Mouse (Mus musculus): ENCODE results near the gene Ovgp1.

GRCm38 (mm10) chr3:106001416-106002370 is 28.2 kb downstream of the Ovgp1 start:
- 0 out of 2 replicates have a peak, but pooled peaks have one; percentile 7 for TF ChIP-seq POLR2A (IDR thresholded peaks at IDR 0.05; ENCODE audit: borderline replicate concordance, extremely low read depth, low read depth, low read length)
- no peak for TF ChIP-seq CTCF (IDR thresholded peaks at IDR 0.05; ENCODE audit: insufficient read depth, low read length)

All from lung, adult 2 months (tissue).